Mouse (Mus musculus) retina, postnatal 1 day (tissue): ENCODE data around the gene Ppm1n.

Source experiments
- DNase-seq: peaks from one replicate; pipeline ENCODE4 v3.0.0-alpha.2; 2012

The Ppm1n gene

GRCm38 (mm10) chr7:19281680-19282304 is 1.9 kb upstream of the Ppm1n start:
- peak; percentile 68 for DNase-seq

GRCm38 (mm10) chr7:19279052-19279451 is 812 bp downstream of the Ppm1n start:
- peak; percentile 17 for DNase-seq

GRCm38 (mm10) chr7:19276253-19276652 is 3.6 kb downstream of the Ppm1n start:
- DNase-seq = no peak

- peak; percentile 65 for DNase-seq
Observed at GRCm38 (mm10) chr7:19272173-19272764, 7.6 kb downstream of the Ppm1n start.

GRCm38 (mm10) chr7:19271238-19272172 is 8.4 kb downstream of the Ppm1n start, which contains the start of gene Vasp:
TSS of gene Vasp (minus strand) at chr7:19271817.
- DNase-seq = peak; percentile 90

GRCm38 (mm10) chr7:19270509-19271237 is 9.2 kb downstream of the Ppm1n start:
- DNase-seq = peak; percentile 36

GRCm38 (mm10) chr7:19269721-19270441 is 10.0 kb downstream of the Ppm1n start:
- DNase-seq = peak; percentile 80

GRCm38 (mm10) chr7:19268993-19269681 is 10.7 kb downstream of the Ppm1n start:
- DNase-seq = no peak

GRCm38 (mm10) chr7:19267051-19267450 is 12.8 kb downstream of the Ppm1n start:
- DNase-seq = no peak

- DNase-seq = no peak
Observed at GRCm38 (mm10) chr7:19265928-19266822, 13.7 kb downstream of the Ppm1n start.

GRCm38 (mm10) chr7:19265147-19265546 is 14.7 kb downstream of the Ppm1n start:
- no peak for DNase-seq

- no peak for DNase-seq
Observed at GRCm38 (mm10) chr7:19258336-19258735, 21.5 kb downstream of the Ppm1n start.

- peak; percentile 91 for DNase-seq
Observed at GRCm38 (mm10) chr7:19257390-19258022, 22.4 kb downstream of the Ppm1n start.

- DNase-seq = no peak
Observed at GRCm38 (mm10) chr7:19256567-19256966, 23.3 kb downstream of the Ppm1n start.

- DNase-seq = no peak
Observed at GRCm38 (mm10) chr7:19255395-19255794, 24.5 kb downstream of the Ppm1n start.

GRCm38 (mm10) chr7:19253437-19253836 is 26.4 kb downstream of the Ppm1n start:
- no peak for DNase-seq

- no peak for DNase-seq
Observed at GRCm38 (mm10) chr7:19252078-19252477, 27.8 kb downstream of the Ppm1n start.

GRCm38 (mm10) chr7:19247511-19247910 is 32.4 kb downstream of the Ppm1n start:
- DNase-seq = no peak

- no peak for DNase-seq
Observed at GRCm38 (mm10) chr7:19246855-19247254, 33.0 kb downstream of the Ppm1n start.

- DNase-seq = no peak
Observed at GRCm38 (mm10) chr7:19245083-19245482, 34.8 kb downstream of the Ppm1n start.
